Mouse (Mus musculus) spleen, adult 2 months (tissue): ENCODE data around the gene Tmem236. TPM values are rescaled to one million over a fixed set of nuclear protein-coding genes. Genes with fewer than 3 reads are reported as not detected.

Source experiments
- DNase-seq, 2 experiments: peaks; one replicate each; pipeline versions ENCODE4 v3.0.0 to v3.0.0-alpha.2; 2012 to 2021; ENCODE audit warnings: low spot score in 2 of 2, low read depth in 1 of 2
- H3K27ac ChIP-seq: fragments of 200-500 bp; 2 replicates; pipeline ENCODE4 v1.5.1; 2012; ENCODE audit warnings: low read length, inconsistent platforms; ENCODE audit not compliant: insufficient read depth
- H3K27me3 ChIP-seq: fragments of 200-500 bp; 2 replicates; pipeline ENCODE4 v1.6.1; 2012; ENCODE audit warnings: mild to moderate bottlenecking, moderate library complexity, low read length, inconsistent platforms; ENCODE audit not compliant: control insufficient read depth, insufficient read depth
- H3K36me3 ChIP-seq: fragments of 200-500 bp; 2 replicates; pipeline ENCODE4 v1.6.1; 2012; ENCODE audit warnings: mild to moderate bottlenecking, low read length, inconsistent platforms; ENCODE audit not compliant: control insufficient read depth, insufficient read depth
- H3K4me1 ChIP-seq: fragments of 200-500 bp; 2 replicates; pipeline ENCODE4 v1.6.1; 2011; ENCODE audit warnings: inconsistent platforms; ENCODE audit not compliant: control insufficient read depth, insufficient read depth, insufficient read length
- H3K4me3 ChIP-seq: fragments of 200-500 bp; 2 replicates; pipeline ENCODE4 v1.5.1; 2011; ENCODE audit warnings: mild to moderate bottlenecking, inconsistent platforms; ENCODE audit not compliant: insufficient read depth, insufficient read length; ENCODE audit errors: extremely low read depth
- CTCF ChIP-seq: fragments of 200-500 bp; IDR thresholded peaks from 2 replicates; pipeline ENCODE4 v1.5.1; 2011; ENCODE audit warnings: mild to moderate bottlenecking, inconsistent platforms; ENCODE audit not compliant: insufficient read depth, insufficient read length, insufficient replicate concordance; ENCODE audit errors: extremely low read depth
- POLR2A ChIP-seq: fragments of 200-500 bp; IDR thresholded peaks from 2 replicates; pipeline ENCODE4 v1.6.1; 2011; ENCODE audit warnings: low read depth, low read length, inconsistent platforms
- WGBS: fragments of 180-500 bp; shearing (Covaris S2); methylation state at CpG from one replicate; pipeline ENCODE4 v1.1.7; 2018; 5-methylcytosine and 5-hydroxymethylcytosine counted together
- polyA plus RNA-seq: library from polyadenylated mRNA; depleted of rRNA; stranded (reverse); fragments of >200 nt; gene quantifications from 2 replicates; pipeline ENCODE4 v1.2.3, GENCODE M21; 2012

Tmem236 gene
- polyA plus RNA-seq, 1 experiment = not detected

GRCm38 (mm10) chr2:14210731-14211130 lies 36.4 kb downstream of the Tmem236 start:
- no peaks in the 10 kb centered on the region for H3K4me1 ChIP-seq
- H3K36me3 ChIP-seq = no peaks in the 10 kb centered on the region
- DNase-seq = no peak
- 63% methylated on average over 1 of the region's 1 CpGs for WGBS
- H3K27ac ChIP-seq = no peak overlapping the region
- no peaks in the 10 kb centered on the region for H3K27me3 ChIP-seq
- no peak for TF ChIP-seq POLR2A
- no peak for TF ChIP-seq CTCF
- H3K4me3 ChIP-seq = no peak overlapping the region

GRCm38 (mm10) chr2:14211606-14212005 lies 37.3 kb downstream of the Tmem236 start:
- Histone ChIP-seq H3K27ac (no peak overlapping the region), H3K27me3 (no peaks in the 10 kb centered on the region), H3K4me3 (no peak overlapping the region), H3K36me3 (no peaks in the 10 kb centered on the region), H3K4me1 (no peaks in the 10 kb centered on the region)
- DNase-seq = no peak
- TF ChIP-seq CTCF (no peak), POLR2A (no peak)

DNA sequence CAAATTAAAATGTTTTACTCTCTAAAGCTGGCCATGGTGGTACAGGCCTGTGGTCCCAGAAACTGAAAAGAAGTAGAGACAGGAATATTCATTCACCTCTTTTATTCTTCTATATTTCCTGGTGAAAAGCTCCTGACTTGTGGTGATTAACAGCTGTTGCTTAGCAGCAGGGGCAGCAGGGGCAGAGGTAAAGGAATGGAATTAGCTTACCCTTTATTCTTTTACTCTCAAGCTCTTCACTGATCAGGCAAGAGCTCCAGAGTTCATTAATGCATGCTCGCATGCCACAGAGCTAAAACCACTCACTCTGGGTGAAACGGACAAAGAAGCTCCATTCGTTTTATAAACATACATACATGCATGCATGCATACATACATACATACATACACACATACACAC lies 40.4 kb downstream of the Tmem236 start:
- no peak overlapping the region for H3K27ac ChIP-seq
- no peak for DNase-seq
- TF ChIP-seq CTCF (no peak), POLR2A (no peak)
- 94% methylated on average over 3 of the region's 3 CpGs for WGBS
- no peaks in the 10 kb centered on the region for H3K27me3 ChIP-seq
- no peaks in the 10 kb centered on the region for H3K4me1 ChIP-seq
- H3K36me3 ChIP-seq = no peaks in the 10 kb centered on the region
- no peak overlapping the region for H3K4me3 ChIP-seq

DNA sequence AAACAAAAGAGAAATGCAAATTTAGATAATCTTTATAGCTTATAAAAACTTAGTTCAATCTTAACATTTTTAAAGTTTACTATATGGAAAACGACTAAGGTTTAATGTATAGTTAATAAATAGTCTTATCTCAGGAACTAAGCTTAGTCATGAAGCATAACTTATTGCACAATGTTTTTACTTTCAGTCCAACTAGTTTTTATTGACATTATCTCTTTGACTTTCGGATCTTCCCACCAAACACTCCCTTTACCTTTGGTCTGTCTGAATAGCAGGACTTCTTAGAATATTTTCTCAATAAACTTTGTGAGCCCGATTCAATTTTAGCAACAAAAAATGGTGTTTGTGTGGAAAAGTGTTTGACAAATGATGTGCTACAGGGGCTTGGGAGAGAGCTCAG lies 42.3 kb downstream of the Tmem236 start:
- DNase-seq = no peak
- no peak for TF ChIP-seq POLR2A
- no peak for TF ChIP-seq CTCF
- WGBS = 86% methylated on average over 3 of the region's 3 CpGs
- Histone ChIP-seq H3K4me3 (no peak overlapping the region), H3K27ac (no peak overlapping the region), H3K27me3 (no peaks in the 10 kb centered on the region), H3K36me3 (no peaks in the 10 kb centered on the region), H3K4me1 (no peaks in the 10 kb centered on the region)

GRCm38 (mm10) chr2:14218126-14218525 lies 43.8 kb downstream of the Tmem236 start:
- no peak for TF ChIP-seq POLR2A
- no peak for TF ChIP-seq CTCF
- H3K27me3 ChIP-seq = no peaks in the 10 kb centered on the region
- no peaks in the 10 kb centered on the region for H3K36me3 ChIP-seq
- DNase-seq = no peak
- H3K27ac ChIP-seq = no peak overlapping the region
- 92% methylated on average over 6 of the region's 6 CpGs for WGBS
- H3K4me1 ChIP-seq = no peaks in the 10 kb centered on the region
- no peak overlapping the region for H3K4me3 ChIP-seq

- TF ChIP-seq POLR2A = no peak
- no peak for DNase-seq
- Histone ChIP-seq H3K27me3 (no peaks in the 10 kb centered on the region), H3K4me3 (no peak overlapping the region), H3K27ac (no peak overlapping the region), H3K36me3 (no peaks in the 10 kb centered on the region), H3K4me1 (no peaks in the 10 kb centered on the region)
- WGBS = 50% methylated on average over 3 of the region's 4 CpGs
Observed at GRCm38 (mm10) chr2:14224387-14224786, 50.1 kb downstream of the Tmem236 start.

DNA sequence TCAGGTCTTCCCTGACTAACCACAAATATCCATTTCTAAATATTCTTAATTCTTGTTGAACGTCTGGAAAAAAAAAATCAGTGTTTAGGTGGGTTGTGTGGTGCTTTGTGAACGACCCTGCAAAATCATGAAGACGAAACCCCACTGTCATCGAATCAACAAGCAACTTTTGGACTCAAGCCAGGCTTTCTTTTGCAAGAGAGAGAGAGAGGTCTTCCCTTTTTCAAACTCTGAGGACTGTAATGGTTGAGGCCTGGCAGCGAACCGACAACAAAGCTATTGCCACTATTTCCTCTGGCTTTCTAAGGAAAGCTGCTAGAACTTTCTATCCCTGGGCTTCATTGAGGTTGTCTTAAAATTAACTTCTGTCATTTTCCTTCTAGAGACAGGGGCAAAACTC lies 54.2 kb downstream of the Tmem236 start:
- WGBS = 32% methylated on average over 6 of the region's 6 CpGs
- H3K4me3 ChIP-seq = no peak overlapping the region
- no peaks in the 10 kb centered on the region for H3K36me3 ChIP-seq
- H3K27ac ChIP-seq = 0 out of 2 replicates have a peak overlapping the region, but pooled peaks have one; percentile 41
- DNase-seq = no peak
- TF ChIP-seq CTCF = no peak
- no peak for TF ChIP-seq POLR2A
- H3K4me1 ChIP-seq = peaks cover 2% of the 10 kb centered on the region; the same call in 1 of the 2 replicates
- H3K27me3 ChIP-seq = no peaks in the 10 kb centered on the region

- Histone ChIP-seq H3K36me3 (no peaks in the 10 kb centered on the region), H3K27me3 (no peaks in the 10 kb centered on the region), H3K27ac (peak within 1 kb of the TSS; percentile 41; the same call in 1 of the 2 replicates), H3K4me1 (peaks cover 2% of the 10 kb centered on the region; the same call in 1 of the 2 replicates), H3K4me3 (no peak within 1 kb of the TSS)
- TF ChIP-seq POLR2A (no peak), CTCF (no peak)
- WGBS = 45% methylated on average over 3 of the region's 3 CpGs
- no peak for DNase-seq
Observed at GRCm38 (mm10) chr2:14229149-14229548, 54.8 kb downstream of the Tmem236 start, which contains the start of gene Mrc1. TSS of gene Mrc1 (plus strand) at chr2:14229392.
